Mouse (Mus musculus) limb, embryonic 12.5 days (tissue): ENCODE measurements around the gene Sptb. TPM values are rescaled to one million over a fixed set of nuclear protein-coding genes. Genes with fewer than 3 reads are reported as not detected.
A peak's percentile ranks its signal among the peaks of the same experiment; 100 is the strongest.

Experiments
- ATAC-seq: fragments of 200-750 bp; cut with Nextera tagmentation; 2 replicates; pipeline ENCODE4 v1.8.0; 2017; ENCODE audit warnings: low read depth, moderate TSS enrichment; ENCODE audit not compliant: insufficient number of reproducible peaks, insufficient read depth, low FRiP score, low TSS enrichment
- H3K27ac ChIP-seq: fragments of 300-500 bp; sonication (generic); 2 replicates; pipeline ENCODE4 v1.5.1; 2016; ENCODE audit warnings: mild to moderate bottlenecking, moderate library complexity
- H3K27me3 ChIP-seq: fragments of 300-500 bp; sonication (generic); 2 replicates; pipeline ENCODE4 v1.6.1; 2016; ENCODE audit warnings: mild to moderate bottlenecking, moderate library complexity
- H3K36me3 ChIP-seq: fragments of 300-500 bp; sonication (generic); 2 replicates; pipeline ENCODE4 v1.6.1; 2016; ENCODE audit warnings: mild to moderate bottlenecking, moderate library complexity
- H3K4me1 ChIP-seq: fragments of 300-500 bp; sonication (generic); replicated peaks from 2 replicates; pipeline ENCODE4 v1.6.1; 2016
- H3K4me2 ChIP-seq: fragments of 300-500 bp; sonication (generic); 2 replicates; pipeline ENCODE4 v1.6.1; 2016; ENCODE audit warnings: mild to moderate bottlenecking, moderate library complexity
- H3K4me3 ChIP-seq: fragments of 300-500 bp; sonication (generic); replicated peaks from 2 replicates; pipeline ENCODE4 v1.5.1; 2016; ENCODE audit warnings: mild to moderate bottlenecking
- H3K9ac ChIP-seq: fragments of 300-500 bp; sonication (generic); replicated peaks from 2 replicates; pipeline ENCODE4 v1.6.1; 2016; ENCODE audit warnings: mild to moderate bottlenecking, moderate library complexity
- H3K9me3 ChIP-seq: fragments of 300-500 bp; sonication (generic); 2 replicates; pipeline ENCODE4 v1.6.1; 2016; ENCODE audit warnings: mild to moderate bottlenecking, moderate library complexity
- WGBS: fragments of 180-500 bp; shearing (Covaris S2); methylation state at CpG from one replicate; pipeline ENCODE4 v1.1.7; 2016; 5-methylcytosine and 5-hydroxymethylcytosine counted together
- polyA plus RNA-seq: library from polyadenylated mRNA; unstranded; fragments of >200 nt; fragmentation: Nextera tagmentation; extraction: Ambion mirVana; gene quantifications from 2 replicates; pipeline ENCODE4 v1.2.1, GENCODE M21; 2016

Gene Sptb
- polyA plus RNA-seq, 1 experiment from 2014 or later = 1.3 TPM

DNA sequence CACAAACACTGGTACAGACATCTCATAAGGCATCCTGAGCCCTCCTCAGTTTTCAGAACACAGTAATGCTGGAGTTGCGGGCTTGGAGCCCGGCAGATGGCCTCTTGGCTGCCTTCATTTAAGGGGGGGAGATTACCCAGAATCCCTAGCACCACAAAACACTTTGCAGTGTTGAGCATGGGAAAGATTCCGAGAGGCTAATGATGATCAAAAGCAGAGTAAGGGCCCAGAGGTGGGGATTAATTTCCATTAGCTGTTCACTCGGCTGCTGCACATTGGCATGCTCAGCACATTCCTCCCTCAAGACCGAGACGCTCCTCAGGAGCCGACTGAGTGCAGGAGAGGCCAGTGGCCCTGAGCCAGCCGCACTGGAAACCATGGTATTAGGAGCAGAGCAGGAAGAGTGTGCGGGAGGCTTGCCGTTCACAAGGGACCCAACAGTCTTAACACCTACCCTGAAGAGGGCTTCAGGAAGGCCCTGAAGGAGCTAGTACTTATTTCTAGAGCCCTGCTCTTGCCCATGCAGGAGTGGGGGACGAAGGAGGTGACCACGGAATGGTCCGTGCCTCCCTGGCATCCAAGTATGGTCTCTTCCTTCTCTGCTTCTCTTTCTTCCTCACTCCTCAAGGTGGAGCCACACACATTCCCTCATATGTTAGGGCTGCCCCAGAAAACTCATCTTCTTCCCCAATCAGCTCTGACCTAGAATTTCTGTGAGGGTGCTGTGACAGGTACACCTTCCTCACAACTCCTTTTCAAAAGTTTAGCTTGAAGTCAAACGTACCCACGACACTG is 75.3 kb downstream of the Sptb start:
- ATAC-seq = no peak
- Histone ChIP-seq H3K9me3 (no peaks in the 10 kb centered on the region), H3K9ac (no peak overlapping the region), H3K36me3 (no peaks in the 10 kb centered on the region), H3K27ac (0 out of 2 replicates have a peak overlapping the region, but pooled peaks have one; percentile 30), H3K4me3 (no peak overlapping the region), H3K27me3 (0 out of 2 replicates have a peak, but pooled peaks cover 2% of the 10 kb centered on the region), H3K4me1 (peaks cover 7% of the 10 kb centered on the region), H3K4me2 (no peak overlapping the region)
- 60% methylated on average over 15 of the region's 15 CpGs for WGBS

DNA sequence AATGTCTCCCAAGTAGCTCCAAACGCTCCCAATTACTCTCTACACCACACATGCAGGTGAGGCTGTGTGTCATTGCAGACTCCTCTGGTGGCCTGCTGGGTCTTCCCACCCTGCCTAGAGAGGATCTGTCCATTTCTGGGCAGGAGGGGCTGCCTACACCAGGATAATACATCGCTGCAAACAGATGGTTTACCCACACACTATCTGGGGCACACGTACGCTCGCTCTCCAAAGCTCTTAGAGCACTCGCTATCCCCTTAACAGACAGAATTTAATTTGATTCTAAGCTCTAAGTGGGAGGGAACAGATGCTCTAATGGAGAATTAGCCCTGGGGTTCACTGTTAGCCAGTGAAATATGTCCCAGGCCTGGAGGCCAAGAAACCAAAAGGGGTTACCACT is 87.0 kb downstream of the Sptb start:
- H3K4me2 ChIP-seq = no peak overlapping the region
- H3K36me3 ChIP-seq = no peaks in the 10 kb centered on the region
- H3K4me1 ChIP-seq = peaks cover 7% of the 10 kb centered on the region
- H3K27me3 ChIP-seq = no peaks in the 10 kb centered on the region
- no peak overlapping the region for H3K4me3 ChIP-seq
- no peak for ATAC-seq
- H3K9ac ChIP-seq = no peak overlapping the region
- H3K27ac ChIP-seq = no peak overlapping the region
- 67% methylated on average over 6 of the region's 6 CpGs for WGBS
- no peaks in the 10 kb centered on the region for H3K9me3 ChIP-seq

DNA sequence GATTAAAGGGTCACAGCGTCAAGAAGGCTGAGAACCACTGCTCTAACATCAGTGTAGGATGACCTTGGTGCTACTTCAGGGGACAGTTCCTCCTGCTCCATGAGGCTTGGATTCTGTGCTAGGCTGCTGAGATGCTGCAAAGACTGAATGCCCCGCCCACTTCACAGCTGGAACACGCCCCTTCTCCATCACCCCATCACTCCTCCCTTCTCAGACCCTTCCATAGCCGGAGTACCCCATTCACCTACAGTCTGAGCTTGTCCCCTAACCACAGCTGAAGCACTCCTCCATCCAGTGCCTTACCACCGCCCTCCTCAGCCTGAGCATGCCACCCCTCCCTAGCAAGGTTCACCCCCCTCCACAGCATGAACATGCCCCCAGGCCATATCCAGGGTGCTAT is 90.5 kb downstream of the Sptb start:
- 48% methylated on average over 5 of the region's 5 CpGs for WGBS

DNA sequence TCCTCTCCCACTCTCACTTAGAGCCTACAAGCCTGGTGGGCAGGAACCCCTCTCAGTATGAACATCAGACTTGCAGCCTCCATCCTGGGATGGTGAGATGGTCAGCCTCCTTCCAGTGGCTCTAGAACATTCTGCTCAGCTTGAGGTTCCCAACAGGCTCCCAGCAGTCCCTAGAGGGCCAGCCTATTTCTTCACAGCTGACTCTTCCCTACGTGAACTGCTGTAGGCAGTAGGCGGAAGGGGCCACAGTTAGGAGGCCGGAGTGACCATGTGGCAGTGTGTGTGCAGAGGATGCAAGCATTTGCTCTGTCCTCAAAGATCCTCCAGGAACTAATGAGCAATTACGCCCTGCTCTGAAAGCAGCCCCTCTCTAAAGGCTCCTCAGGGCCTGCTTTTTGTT is 92.2 kb downstream of the Sptb start:
- no peak for ATAC-seq
- whole genome bisulfite sequencing = 69% methylated on average over 4 of the region's 4 CpGs
- no peaks in the 10 kb centered on the region for H3K36me3 ChIP-seq
- H3K4me1 ChIP-seq = peaks cover 31% of the 10 kb centered on the region
- no peak overlapping the region for H3K9ac ChIP-seq
- peaks cover 6% of the 10 kb centered on the region; the same call in 1 of the 2 replicates for H3K9me3 ChIP-seq
- 0 out of 2 replicates have a peak overlapping the region, but pooled peaks have one; percentile 31 for H3K27ac ChIP-seq
- H3K27me3 ChIP-seq = no peaks in the 10 kb centered on the region
- no peak overlapping the region for H3K4me3 ChIP-seq
- H3K4me2 ChIP-seq = no peak overlapping the region

More for the DNA sequence above, 90.5 kb downstream of the Sptb start:
- no peaks in the 10 kb centered on the region for H3K27me3 ChIP-seq
- no peak overlapping the region for H3K4me3 ChIP-seq
- no peak overlapping the region for H3K4me2 ChIP-seq
- H3K36me3 ChIP-seq = no peaks in the 10 kb centered on the region
- H3K4me1 ChIP-seq = peaks cover 20% of the 10 kb centered on the region
- H3K27ac ChIP-seq = no peak overlapping the region
- ATAC-seq = no peak
- 0 out of 2 replicates have a peak overlapping the region, but pooled peaks have one; percentile 2 for H3K9ac ChIP-seq
- H3K9me3 ChIP-seq = peaks cover 6% of the 10 kb centered on the region; the same call in 1 of the 2 replicates

DNA sequence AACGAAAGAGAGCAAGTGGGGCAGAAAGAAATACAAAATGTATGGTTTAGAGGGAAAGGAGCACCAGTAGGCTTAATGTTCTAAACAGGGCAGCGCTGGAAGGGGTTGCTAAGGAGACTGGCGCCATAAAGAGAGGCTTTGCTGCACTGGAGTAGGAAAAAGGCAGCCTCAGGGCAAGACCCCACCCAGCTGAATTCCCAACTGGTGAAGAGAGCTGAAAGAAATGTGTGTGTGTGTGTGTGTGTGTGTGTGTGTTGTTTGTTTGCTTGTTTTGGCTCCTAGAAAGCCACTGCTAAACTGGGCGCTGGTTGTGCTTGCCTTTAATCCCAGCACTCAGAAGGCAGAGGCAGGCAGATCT is 94.8 kb downstream of the Sptb start:
- ATAC-seq = no peak
- Histone ChIP-seq H3K4me1 (peaks cover 31% of the 10 kb centered on the region), H3K27ac (peak overlapping the region; percentile 81), H3K27me3 (no peaks in the 10 kb centered on the region), H3K36me3 (no peaks in the 10 kb centered on the region), H3K4me3 (no peak overlapping the region), H3K9me3 (peaks cover 6% of the 10 kb centered on the region; the same call in 1 of the 2 replicates), H3K9ac (no peak overlapping the region), H3K4me2 (no peak overlapping the region)
- WGBS = 61% methylated on average over 4 of the region's 4 CpGs

DNA sequence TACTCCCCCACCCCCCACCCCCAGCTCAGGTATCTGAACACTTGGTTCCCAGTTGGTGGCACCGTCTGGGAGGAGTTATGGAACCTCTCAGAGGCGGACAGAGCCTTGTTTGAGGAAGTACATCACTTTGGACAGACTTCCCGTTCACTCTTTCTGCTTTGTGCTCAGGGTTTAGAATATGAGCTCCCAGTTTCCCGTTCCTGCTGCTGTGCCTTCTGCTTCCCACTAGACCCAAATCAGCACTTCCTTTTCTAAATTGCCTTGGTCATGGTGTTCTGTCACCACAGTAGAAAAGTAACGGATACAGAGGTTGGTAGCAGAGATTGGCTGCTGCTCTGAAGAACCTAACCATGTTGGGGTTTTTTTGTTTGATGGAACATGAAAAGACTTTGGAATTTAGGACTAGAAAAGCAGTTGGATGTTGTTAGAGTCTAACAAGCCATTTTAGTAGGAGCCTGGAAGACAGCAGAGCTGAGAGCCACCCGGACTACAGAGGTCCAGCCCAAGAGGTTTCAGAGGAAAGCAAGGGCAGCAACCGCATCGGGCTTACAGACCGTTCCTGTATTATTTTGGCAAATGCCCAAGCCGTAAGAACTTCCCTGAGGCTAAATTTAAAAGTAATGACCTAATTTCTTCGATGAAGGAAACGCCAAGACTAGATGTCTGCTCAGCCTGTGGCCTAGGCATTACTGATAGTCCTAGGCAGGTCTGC is 95.3 kb downstream of the Sptb start:
- WGBS = 49% methylated on average over 12 of the region's 12 CpGs
- no peak overlapping the region for H3K4me3 ChIP-seq
- H3K27ac ChIP-seq = peak overlapping the region; percentile 81
- no peaks in the 10 kb centered on the region for H3K27me3 ChIP-seq
- H3K4me2 ChIP-seq = no peak overlapping the region
- H3K4me1 ChIP-seq = peaks cover 31% of the 10 kb centered on the region
- H3K36me3 ChIP-seq = no peaks in the 10 kb centered on the region
- no peak overlapping the region for H3K9ac ChIP-seq
- no peak for ATAC-seq
- H3K9me3 ChIP-seq = peaks cover 6% of the 10 kb centered on the region; the same call in 1 of the 2 replicates

GRCm38 (mm10) chr12:76612621-76613020 is 97.7 kb downstream of the Sptb start:
- Histone ChIP-seq H3K27me3 (peaks cover 9% of the 10 kb centered on the region), H3K36me3 (no peaks in the 10 kb centered on the region), H3K9ac (no peak overlapping the region), H3K4me1 (peaks cover 17% of the 10 kb centered on the region), H3K4me3 (no peak overlapping the region), H3K4me2 (no peak overlapping the region), H3K27ac (no peak overlapping the region), H3K9me3 (peaks cover 6% of the 10 kb centered on the region; the same call in 1 of the 2 replicates)
- 81% methylated on average over 12 of the region's 12 CpGs for WGBS
- no peak for ATAC-seq

DNA sequence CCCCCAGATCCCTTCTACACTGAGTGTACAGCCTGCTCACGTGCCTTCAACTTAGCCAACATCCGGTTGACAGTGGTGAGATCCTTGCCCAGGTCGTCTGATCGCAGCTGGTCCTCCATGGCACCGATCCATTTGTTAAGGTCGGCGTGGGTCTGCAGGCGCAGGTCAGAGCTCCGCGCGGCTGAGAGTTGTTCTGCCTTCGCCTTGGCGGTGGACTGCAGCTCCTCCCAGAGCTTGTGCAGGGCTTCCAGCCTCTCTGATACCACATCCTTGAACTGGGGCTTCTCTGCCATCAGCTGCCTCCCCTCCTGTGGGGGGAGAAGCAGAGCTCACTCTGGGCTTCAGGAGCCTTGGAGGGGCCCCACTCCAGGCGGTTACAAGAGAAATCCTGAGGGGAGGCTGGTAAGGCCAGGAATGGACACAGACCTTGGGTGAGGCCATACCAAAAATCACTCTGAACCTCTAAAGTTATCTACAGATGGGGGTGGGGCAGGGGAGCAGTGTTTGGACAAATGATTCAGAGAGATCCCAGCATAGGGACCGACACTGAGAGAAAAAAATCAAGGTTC is 101.3 kb downstream of the Sptb start:
- Histone ChIP-seq H3K9me3 (no peaks in the 10 kb centered on the region), H3K27me3 (peaks cover 9% of the 10 kb centered on the region), H3K36me3 (no peaks in the 10 kb centered on the region), H3K9ac (no peak overlapping the region), H3K4me3 (no peak overlapping the region), H3K4me2 (no peak overlapping the region), H3K4me1 (peaks cover 5% of the 10 kb centered on the region), H3K27ac (no peak overlapping the region)
- ATAC-seq = no peak
- WGBS = 74% methylated on average over 15 of the region's 15 CpGs

GRCm38 (mm10) chr12:76608241-76608640 is 102.1 kb downstream of the Sptb start:
- no peak overlapping the region for H3K4me3 ChIP-seq
- ATAC-seq = no peak
- 88% methylated on average over 11 of the region's 11 CpGs for WGBS
- no peak overlapping the region for H3K27ac ChIP-seq
- H3K4me2 ChIP-seq = no peak overlapping the region
- H3K9ac ChIP-seq = no peak overlapping the region
- H3K27me3 ChIP-seq = peaks cover 9% of the 10 kb centered on the region
- H3K9me3 ChIP-seq = no peaks in the 10 kb centered on the region
- H3K4me1 ChIP-seq = no peaks in the 10 kb centered on the region
- no peaks in the 10 kb centered on the region for H3K36me3 ChIP-seq

- H3K36me3 ChIP-seq = no peaks in the 10 kb centered on the region
- no peak overlapping the region for H3K27ac ChIP-seq
- H3K9me3 ChIP-seq = no peaks in the 10 kb centered on the region
- peaks cover 9% of the 10 kb centered on the region for H3K27me3 ChIP-seq
- no peak for ATAC-seq
- H3K9ac ChIP-seq = no peak overlapping the region
- H3K4me2 ChIP-seq = no peak overlapping the region
- no peaks in the 10 kb centered on the region for H3K4me1 ChIP-seq
- H3K4me3 ChIP-seq = no peak overlapping the region
- 69% methylated on average over 3 of the region's 3 CpGs for WGBS
Measured at GRCm38 (mm10) chr12:76605837-76606236, 104.5 kb downstream of the Sptb start.

- H3K9ac ChIP-seq = no peak overlapping the region
- no peak for ATAC-seq
- 72% methylated on average over 4 of the region's 4 CpGs for WGBS
- H3K27me3 ChIP-seq = peaks cover 9% of the 10 kb centered on the region
- H3K4me1 ChIP-seq = no peaks in the 10 kb centered on the region
- no peak overlapping the region for H3K27ac ChIP-seq
- H3K36me3 ChIP-seq = no peaks in the 10 kb centered on the region
- no peak overlapping the region for H3K4me3 ChIP-seq
- no peak overlapping the region for H3K4me2 ChIP-seq
- no peaks in the 10 kb centered on the region for H3K9me3 ChIP-seq
Measured at GRCm38 (mm10) chr12:76604546-76604945, 105.8 kb downstream of the Sptb start.
